Mouse (Mus musculus): Measurements from ENCODE around the gene Itpr1.

Itpr1 gene

DNA sequence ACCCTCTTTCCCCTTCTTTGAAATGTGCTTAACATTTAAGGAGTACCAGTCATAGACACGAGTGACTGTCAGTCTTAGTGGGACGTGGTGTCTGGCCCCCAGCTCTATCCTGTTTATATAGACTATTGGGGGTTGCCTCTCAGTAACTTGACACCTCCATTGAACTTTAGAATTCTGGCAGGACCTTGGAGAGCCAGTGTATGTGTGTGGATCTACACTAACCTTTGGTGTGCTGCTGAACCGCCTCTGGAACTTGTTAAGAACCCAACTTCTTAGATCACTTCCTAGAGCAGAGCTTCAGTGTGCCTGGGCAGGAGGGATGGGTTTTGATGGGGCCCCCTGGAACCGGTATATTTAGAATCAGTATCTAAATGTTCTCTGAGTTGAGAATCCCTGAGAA is 26.2 kb downstream of the Itpr1 start:
- DNase-seq (ENCODE audit: low spot score in 2 of 2): no peak

DNA sequence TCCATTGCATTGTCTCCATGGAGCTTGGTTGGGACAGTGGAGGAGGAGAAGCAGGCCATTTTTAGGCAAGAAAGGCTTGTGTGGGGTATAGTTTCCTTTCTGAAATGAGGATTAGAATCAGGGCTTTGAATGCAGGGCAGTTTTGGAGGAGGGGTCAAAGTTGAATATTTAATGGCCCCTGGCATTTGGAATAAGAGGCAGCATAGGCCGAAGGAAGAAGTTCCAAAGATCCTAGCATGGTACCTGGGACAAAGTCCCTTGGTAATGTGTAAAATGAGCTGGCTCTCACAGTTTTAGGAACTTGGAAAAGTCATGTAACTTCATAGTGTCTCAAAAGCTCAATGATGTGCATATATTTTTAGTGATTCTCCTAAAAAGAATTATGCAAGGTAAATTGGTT is 27.1 kb downstream of the Itpr1 start:
- no peak for DNase-seq (ENCODE audit: low spot score in 2 of 2)

DNA sequence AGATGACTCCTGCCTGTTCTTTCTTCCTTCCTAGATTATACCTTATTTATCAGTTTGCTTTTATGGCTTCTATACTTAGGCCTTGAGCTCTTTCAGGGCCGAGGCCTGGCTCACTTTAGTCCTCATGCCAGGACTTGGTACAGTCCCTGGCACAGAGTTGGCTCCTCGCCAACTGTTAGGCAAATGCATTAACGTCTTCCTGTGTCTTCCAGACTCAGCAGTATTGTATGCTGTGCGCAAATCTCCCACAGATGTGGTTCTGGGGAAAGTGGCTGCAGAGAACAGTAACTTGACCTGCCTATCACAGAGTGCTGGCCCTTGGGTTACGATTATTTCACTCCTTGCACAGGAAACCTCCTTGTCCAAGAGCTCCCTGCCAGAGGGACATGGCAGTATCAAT is 27.9 kb downstream of the Itpr1 start:
- DNase-seq (ENCODE audit: low spot score in 2 of 2): no peak

DNA sequence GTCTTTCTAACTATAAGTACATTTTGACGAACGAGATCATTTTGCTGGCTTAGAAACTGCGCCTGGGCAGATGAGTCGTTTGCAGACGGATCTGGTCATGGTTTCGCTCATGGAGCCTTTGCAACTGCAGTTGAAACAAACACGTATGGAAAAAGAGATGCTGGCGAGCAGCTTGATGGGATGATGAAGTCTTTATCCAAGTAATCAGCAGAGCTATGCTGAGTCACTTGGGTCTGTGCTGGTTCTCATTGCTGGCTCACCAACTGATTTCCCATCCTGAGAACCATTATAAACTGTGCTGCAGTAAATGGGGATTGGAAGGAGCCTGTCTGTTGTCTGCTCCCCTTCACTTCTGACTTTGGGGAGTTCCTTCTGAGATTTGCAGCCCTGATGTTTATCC is 31.7 kb downstream of the Itpr1 start:
- no peak for DNase-seq (ENCODE audit: low spot score in 2 of 2)

GRCm38 (mm10) chr6:108246369-108247085 is 33.6 kb downstream of the Itpr1 start:
- no peak for DNase-seq (ENCODE audit: low spot score in 2 of 2)

GRCm38 (mm10) chr6:108247211-108247610 is 34.3 kb downstream of the Itpr1 start:
- DNase-seq (ENCODE audit: low spot score in 2 of 2): no peak

- DNase-seq (ENCODE audit: low spot score in 2 of 2): no peak
These were observed 35.6 kb downstream of the Itpr1 start for GRCm38 (mm10) chr6:108248519-108248918.

- no peak for DNase-seq (ENCODE audit: low spot score in 2 of 2)
These were observed 36.4 kb downstream of the Itpr1 start for GRCm38 (mm10) chr6:108249031-108249917.

- peak in 1 of 2 experiments; percentile 36 for DNase-seq (ENCODE audit: low spot score in 2 of 2)
These were observed 37.0 kb downstream of the Itpr1 start for GRCm38 (mm10) chr6:108249918-108250225.

GRCm38 (mm10) chr6:108250416-108250815 is 37.5 kb downstream of the Itpr1 start:
- DNase-seq (ENCODE audit: low spot score in 2 of 2): no peak

GRCm38 (mm10) chr6:108252565-108253360 is 39.9 kb downstream of the Itpr1 start:
- no peak for DNase-seq (ENCODE audit: low spot score in 2 of 2)

- DNase-seq (ENCODE audit: low spot score in 2 of 2): no peak
These were observed 41.5 kb downstream of the Itpr1 start for GRCm38 (mm10) chr6:108254132-108255064.

GRCm38 (mm10) chr6:108255880-108256279 is 43.0 kb downstream of the Itpr1 start:
- no peak for DNase-seq (ENCODE audit: low spot score in 2 of 2)

DNA sequence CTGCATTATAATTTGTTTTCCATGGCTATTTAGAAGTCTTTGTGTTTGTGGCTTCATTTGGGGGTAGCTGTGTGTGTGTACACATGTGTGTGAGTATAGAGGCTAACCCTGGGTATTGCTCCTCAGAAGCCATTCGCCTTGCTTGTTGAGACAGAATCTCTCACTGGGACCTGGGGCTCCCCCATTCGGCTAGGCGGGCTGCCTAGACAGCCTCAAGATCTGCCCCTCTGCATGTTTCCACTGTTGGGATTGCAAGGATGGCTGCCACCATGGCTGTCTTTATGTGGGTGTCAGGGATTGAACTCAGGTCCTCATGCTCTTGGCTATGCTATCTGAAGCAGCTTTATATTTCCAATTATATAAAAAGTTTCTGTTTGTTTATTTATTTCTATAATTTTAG is 44.3 kb downstream of the Itpr1 start:
- DNase-seq (ENCODE audit: low spot score in 2 of 2): no peak

DNA sequence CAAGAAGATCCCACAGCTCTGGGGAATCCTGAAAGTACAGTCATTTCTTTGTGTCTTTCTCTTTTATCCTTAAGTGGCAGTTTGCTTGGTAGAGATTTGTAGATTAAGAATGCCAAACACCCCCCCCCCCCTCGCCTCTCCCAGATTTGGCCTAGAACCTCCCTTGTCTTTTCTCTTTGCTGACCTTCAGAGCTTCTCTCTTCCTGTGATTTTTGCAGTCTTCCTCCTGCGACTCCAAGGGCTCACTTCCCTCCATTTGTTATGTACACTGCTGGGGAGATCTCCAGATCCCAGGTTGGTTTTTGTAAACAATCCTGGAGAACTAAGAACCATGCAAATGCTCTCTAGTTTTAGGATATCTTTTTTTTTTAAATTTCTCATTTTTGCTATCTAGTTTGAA is 45.7 kb downstream of the Itpr1 start:
- DNase-seq (ENCODE audit: low spot score in 2 of 2): no peak

GRCm38 (mm10) chr6:108259671-108260070 is 46.8 kb downstream of the Itpr1 start:
- no peak for DNase-seq (ENCODE audit: low spot score in 2 of 2)

GRCm38 (mm10) chr6:108261506-108261905 is 48.6 kb downstream of the Itpr1 start:
- DNase-seq (ENCODE audit: low spot score in 2 of 2): no peak

DNA sequence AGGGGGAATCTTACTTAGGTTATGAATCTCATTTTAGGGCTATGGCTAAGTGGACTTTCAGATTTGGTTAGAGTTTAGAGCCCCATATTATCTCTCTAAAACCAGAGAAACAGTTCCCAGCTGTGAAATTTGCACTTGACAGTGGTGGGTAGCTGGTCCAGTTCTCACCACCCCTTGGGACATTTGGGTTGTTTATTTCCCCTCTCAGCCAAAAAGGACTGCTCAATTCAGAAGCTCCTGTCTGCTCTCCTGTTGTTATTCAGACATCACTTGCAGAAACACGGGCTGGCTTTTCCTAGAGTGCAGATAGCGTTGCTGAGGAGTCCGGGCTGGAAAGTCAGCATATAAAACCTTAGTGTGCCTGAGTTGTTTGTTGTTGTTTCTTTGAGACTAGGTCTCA is 51.3 kb downstream of the Itpr1 start:
- no peak for DNase-seq (ENCODE audit: low spot score in 2 of 2)

- no peak for DNase-seq (ENCODE audit: low spot score in 2 of 2)
These were observed 60.6 kb downstream of the Itpr1 start for GRCm38 (mm10) chr6:108273451-108273850.

GRCm38 (mm10) chr6:108274364-108275084 is 61.6 kb downstream of the Itpr1 start:
- no peak for DNase-seq (ENCODE audit: low spot score in 2 of 2)

Data from left cerebral cortex, adult 9 months (tissue).